Mouse (Mus musculus) stomach, embryonic 14.5 days (tissue): ENCODE measurements at regions not wholly inside any gene's neighbourhood (a gene's known extent, or its start where the extent isn't known, plus 50 kb on each side); places are given as distances from the start of the nearest gene placed in this dataset.

Source experiments
- ATAC-seq: fragments of 200-750 bp; cut with Nextera tagmentation; 2 replicates; pipeline ENCODE4 v1.8.0; 2017; ENCODE audit warnings: low read depth, moderate TSS enrichment; ENCODE audit not compliant: insufficient number of reproducible peaks, insufficient read depth, low FRiP score
- H3K27ac ChIP-seq: fragments of 300-500 bp; sonication (generic); 2 replicates; pipeline ENCODE4 v1.5.1; 2014; ENCODE audit warnings: mild to moderate bottlenecking, low read length, moderate library complexity, mixed read lengths
- H3K27me3 ChIP-seq: fragments of 300-500 bp; sonication (generic); 2 replicates; pipeline ENCODE4 v1.6.1; 2014; ENCODE audit warnings: low read length, control low read depth, mixed read lengths; ENCODE audit not compliant: control insufficient read depth, insufficient read depth
- H3K36me3 ChIP-seq: fragments of 300-500 bp; sonication (generic); 2 replicates; pipeline ENCODE4 v1.6.1; 2014; ENCODE audit warnings: mild to moderate bottlenecking, control low read depth, low read length, moderate library complexity, mixed read lengths; ENCODE audit not compliant: control insufficient read depth, insufficient read depth
- H3K4me1 ChIP-seq: fragments of 300-500 bp; sonication (generic); 2 replicates; pipeline ENCODE4 v1.6.1; 2014; ENCODE audit warnings: low read length, control low read depth, mixed read lengths; ENCODE audit not compliant: control insufficient read depth, insufficient read depth
- H3K4me2 ChIP-seq: fragments of 300-500 bp; sonication (generic); replicated peaks from 2 replicates; pipeline ENCODE4 v1.6.1; 2014; ENCODE audit warnings: low read depth, low read length, control low read depth
- H3K4me3 ChIP-seq: fragments of 300-500 bp; sonication (generic); 2 replicates; pipeline ENCODE4 v1.5.1; 2014; ENCODE audit warnings: low read depth, low read length, control low read depth
- H3K9ac ChIP-seq: fragments of 300-500 bp; sonication (generic); replicated peaks from 2 replicates; pipeline ENCODE4 v1.6.1; 2014; ENCODE audit warnings: low read depth, mild to moderate bottlenecking, control low read depth, low read length, moderate library complexity, mixed read lengths
- H3K9me3 ChIP-seq: fragments of 300-500 bp; sonication (generic); 2 replicates; pipeline ENCODE4 v1.6.1; 2016; ENCODE audit warnings: low read depth, low read length, control low read depth; ENCODE audit not compliant: control insufficient read depth
- WGBS: fragments of 180-500 bp; shearing (Covaris S2); extraction: QIAGEN DNeasy Blood & Tissue Kit; methylation state at CpG from one replicate; pipeline ENCODE4 v1.1.7; 2014; 5-methylcytosine and 5-hydroxymethylcytosine counted together

DNA sequence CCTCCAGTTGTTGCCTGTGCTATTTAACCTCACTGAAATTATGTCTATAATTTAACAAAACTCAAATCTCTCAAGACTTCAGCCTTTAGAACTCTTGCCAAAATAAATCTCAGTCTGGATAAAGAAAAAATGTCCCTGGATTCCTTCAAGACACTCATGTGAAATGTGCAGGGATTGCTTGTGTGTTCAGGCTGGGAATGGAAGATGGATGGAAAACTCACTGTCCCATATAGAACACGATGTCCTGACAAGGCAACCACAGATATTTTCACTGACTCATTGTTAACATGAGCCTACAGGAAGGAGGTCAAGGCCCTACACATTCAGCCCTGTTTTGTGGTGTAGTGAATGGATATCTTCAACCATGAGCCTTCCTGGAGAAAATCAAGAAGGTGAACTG is 160.3 kb upstream of the Gorab start:
- no peak overlapping the region for H3K4me2 ChIP-seq
- no peaks in the 10 kb centered on the region for H3K9me3 ChIP-seq
- H3K27ac ChIP-seq, result no peak overlapping the region
- no peak overlapping the region for H3K9ac ChIP-seq
- no peaks in the 10 kb centered on the region for H3K4me1 ChIP-seq
- 47% methylated on average over 1 of the region's 1 CpGs for WGBS
- ATAC-seq, result no peak
- H3K27me3 ChIP-seq, result no peaks in the 10 kb centered on the region
- H3K4me3 ChIP-seq, result no peak overlapping the region
- no peaks in the 10 kb centered on the region for H3K36me3 ChIP-seq

DNA sequence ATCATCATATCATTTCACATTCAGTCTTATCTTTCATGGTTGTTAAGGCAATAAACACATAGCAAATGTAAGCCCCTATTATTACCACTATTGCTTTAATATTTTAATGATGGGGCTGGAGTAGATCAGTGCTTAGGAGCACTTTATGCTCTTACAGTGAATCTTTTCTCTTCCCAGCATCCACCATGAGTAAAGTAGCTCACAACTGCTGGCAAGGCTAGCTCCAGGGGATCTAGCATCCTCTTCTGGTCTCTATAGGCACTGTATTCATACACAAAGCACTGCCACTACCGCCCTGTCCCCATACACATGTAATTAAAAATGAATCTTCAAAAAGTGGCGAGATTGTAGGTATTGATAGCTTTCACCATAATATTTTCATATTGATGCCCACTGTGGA is 159.6 kb upstream of the Gorab start:
- Histone ChIP-seq H3K36me3 (no peaks in the 10 kb centered on the region), H3K9me3 (no peaks in the 10 kb centered on the region), H3K4me1 (no peaks in the 10 kb centered on the region), H3K9ac (no peak overlapping the region), H3K4me2 (no peak overlapping the region), H3K4me3 (no peak overlapping the region), H3K27me3 (no peaks in the 10 kb centered on the region), H3K27ac (no peak overlapping the region)
- no peak for ATAC-seq
- WGBS, result 82% methylated on average over 2 of the region's 2 CpGs

DNA sequence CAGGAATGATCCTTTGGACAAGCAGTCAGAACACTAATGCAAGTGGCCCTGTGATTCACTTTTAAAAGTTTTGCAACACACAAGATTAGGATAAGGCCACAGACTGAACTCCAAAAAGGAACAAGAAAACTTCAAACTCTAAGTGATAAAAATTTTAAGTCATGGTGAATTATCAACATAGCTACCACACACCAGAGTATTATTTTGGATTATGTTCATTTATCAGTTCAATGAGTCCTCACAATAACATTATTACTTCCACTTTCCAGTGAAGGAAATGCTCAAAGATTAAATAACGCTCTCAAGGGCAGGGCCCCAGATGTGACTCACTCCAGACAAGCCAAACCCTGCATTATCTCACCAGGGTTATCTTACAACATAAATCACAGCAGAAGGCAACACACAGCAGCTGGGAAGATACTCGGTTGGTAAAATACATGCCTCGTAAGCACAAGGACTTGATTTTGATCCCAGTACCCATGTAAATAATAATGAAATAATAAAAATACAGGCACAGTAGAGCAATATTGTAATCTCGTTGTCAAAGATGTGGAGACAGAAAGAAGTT is 158.8 kb upstream of the Gorab start:
- H3K36me3 ChIP-seq, result no peaks in the 10 kb centered on the region
- H3K4me2 ChIP-seq, result no peak overlapping the region
- no peak overlapping the region for H3K27ac ChIP-seq
- WGBS, result 35% methylated on average over 4 of the region's 4 CpGs
- ATAC-seq, result no peak
- no peaks in the 10 kb centered on the region for H3K9me3 ChIP-seq
- H3K9ac ChIP-seq, result no peak overlapping the region
- no peak overlapping the region for H3K4me3 ChIP-seq
- no peaks in the 10 kb centered on the region for H3K27me3 ChIP-seq
- H3K4me1 ChIP-seq, result no peaks in the 10 kb centered on the region

DNA sequence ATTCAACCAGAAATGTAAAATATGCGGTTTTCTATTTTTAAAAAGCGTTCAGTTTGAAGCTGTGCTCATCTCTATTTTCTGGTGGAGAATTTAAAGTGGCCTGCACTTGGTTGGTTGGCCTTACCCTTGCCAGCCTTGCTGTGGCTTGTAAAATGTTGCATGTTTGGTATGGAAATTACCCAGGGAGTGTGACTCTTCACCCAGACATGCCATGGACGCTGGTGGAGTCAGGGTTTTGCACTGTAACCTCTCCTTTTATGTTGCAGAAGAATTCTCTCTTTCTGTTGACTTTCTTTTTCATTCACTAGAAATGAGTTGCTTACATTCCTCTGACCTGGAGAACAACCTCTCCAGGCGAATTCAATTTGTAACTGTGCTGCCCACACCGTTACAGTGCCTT is 157.5 kb upstream of the Gorab start:
- Histone ChIP-seq H3K36me3 (no peaks in the 10 kb centered on the region), H3K9ac (no peak overlapping the region), H3K27ac (no peak overlapping the region), H3K9me3 (no peaks in the 10 kb centered on the region), H3K27me3 (no peaks in the 10 kb centered on the region), H3K4me1 (no peaks in the 10 kb centered on the region), H3K4me3 (no peak overlapping the region), H3K4me2 (no peak overlapping the region)
- no peak for ATAC-seq
- 48% methylated on average over 5 of the region's 5 CpGs for WGBS

DNA sequence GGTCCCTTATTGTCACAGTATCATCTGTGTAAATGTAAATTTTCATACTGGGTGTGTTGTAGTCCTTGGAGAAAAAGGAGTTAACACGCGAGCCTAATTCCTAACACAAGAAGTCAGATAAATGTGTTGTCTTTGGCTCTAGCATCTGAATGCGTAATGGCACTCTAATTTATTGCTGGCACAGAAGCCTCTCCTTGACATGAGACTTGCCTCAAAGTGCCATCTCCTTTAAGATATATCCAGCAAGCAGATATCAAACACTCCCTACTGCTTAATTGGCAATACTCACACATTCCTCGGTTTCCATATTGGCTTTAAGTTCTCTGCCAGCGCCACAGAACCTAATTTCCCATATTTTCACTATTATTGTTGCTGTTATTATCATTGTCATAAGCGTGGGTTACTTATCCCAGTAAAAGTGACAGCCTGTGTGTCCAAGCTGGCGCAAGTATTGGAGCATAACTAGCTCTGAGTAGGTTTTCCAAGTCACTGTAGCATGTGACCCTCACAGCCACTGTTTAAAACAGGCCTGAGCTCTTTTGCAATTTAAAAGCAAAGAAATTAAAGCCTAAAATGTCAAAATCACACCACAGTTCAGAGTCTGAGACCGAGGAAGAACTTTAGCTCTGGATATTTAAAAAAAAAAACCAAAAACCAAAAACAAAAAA is 156.9 kb upstream of the Gorab start:
- Histone ChIP-seq H3K9me3 (no peaks in the 10 kb centered on the region), H3K9ac (no peak overlapping the region), H3K27me3 (no peaks in the 10 kb centered on the region), H3K4me2 (no peak overlapping the region), H3K4me3 (no peak overlapping the region), H3K36me3 (no peaks in the 10 kb centered on the region), H3K27ac (no peak overlapping the region), H3K4me1 (no peaks in the 10 kb centered on the region)
- WGBS, result 88% methylated on average over 8 of the region's 8 CpGs
- no peak for ATAC-seq

DNA sequence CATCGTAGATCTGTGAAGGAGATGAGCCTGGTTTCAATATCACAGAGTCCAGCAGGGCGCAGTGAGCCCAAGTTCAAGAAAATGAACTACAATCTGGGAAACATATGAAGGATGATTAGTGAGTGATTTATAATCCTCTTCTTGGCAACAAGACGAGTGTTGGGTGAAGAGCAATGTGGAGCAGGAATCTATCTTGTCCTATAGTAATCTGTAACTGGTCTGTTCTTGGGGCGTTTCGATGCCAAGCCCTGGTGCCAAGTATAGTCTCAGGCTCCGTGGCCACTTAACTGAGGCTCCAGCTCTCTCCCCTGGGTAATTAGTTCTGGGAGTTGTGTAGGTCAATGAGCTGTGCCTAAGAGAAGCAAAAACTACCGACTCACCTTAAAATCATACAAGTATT is 154.4 kb upstream of the Gorab start:
- Histone ChIP-seq H3K4me1 (no peaks in the 10 kb centered on the region), H3K27ac (no peak overlapping the region), H3K36me3 (no peaks in the 10 kb centered on the region), H3K4me2 (no peak overlapping the region), H3K9me3 (no peaks in the 10 kb centered on the region), H3K9ac (no peak overlapping the region), H3K4me3 (no peak overlapping the region), H3K27me3 (no peaks in the 10 kb centered on the region)
- ATAC-seq, result no peak
- 84% methylated on average over 7 of the region's 7 CpGs for WGBS

DNA sequence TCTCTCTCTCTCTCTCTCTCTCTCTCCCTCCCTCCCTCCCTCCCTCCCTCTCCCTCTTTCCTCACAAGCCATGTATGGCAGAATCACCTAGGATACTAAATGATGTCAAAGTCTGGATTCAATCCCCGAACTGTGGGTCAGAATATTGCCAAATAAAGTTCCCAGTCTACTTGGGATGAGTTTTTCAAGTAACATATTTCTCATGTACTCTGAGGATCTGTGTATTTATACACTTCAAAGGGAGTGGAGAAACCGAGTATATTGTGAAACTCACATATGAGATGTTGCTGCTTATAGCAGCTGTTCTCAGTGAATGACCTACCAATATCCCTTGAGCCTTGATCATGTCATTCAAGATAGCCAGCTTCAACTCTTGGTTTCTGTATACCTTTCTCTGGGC is 151.7 kb upstream of the Gorab start:
- no peak for ATAC-seq
- H3K4me3 ChIP-seq, result no peak overlapping the region
- 66% methylated on average over 2 of the region's 2 CpGs for WGBS

DNA sequence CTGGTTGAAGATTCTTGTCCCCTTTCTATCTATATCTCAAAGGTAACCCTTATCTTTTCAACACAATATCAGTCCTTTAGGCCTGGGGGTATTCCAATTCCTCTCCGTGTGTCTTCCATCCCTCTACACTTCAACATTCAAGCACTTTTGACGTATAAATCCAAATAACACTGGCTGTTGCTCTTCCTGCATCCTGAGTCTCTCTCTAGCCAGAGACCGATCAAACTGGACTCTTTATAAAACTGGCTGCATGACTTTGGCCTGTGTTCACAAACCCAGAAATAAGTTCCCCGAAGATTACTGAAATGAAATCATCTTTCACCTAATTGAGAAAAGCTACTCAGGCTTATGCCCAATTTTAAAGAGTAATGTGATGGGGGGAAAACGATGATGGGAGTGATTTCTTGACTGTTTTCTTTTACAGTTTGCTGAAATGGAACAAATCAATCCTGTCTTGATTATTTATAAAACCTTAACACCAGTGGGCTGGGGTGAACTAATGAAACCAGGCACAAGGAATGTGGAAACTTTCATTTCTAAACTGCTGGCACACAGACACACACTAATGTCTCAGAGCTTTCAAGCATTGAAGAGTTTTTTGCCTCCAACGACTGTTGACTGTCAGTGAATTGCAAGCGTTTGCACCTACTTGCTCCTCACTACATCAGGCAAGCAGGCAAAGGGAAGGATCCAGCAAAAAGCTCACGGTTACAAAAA is 135.5 kb upstream of the Gorab start:
- Histone ChIP-seq H3K4me2 (no peak overlapping the region), H3K4me1 (no peaks in the 10 kb centered on the region), H3K9ac (no peak overlapping the region), H3K9me3 (no peaks in the 10 kb centered on the region), H3K27me3 (no peaks in the 10 kb centered on the region), H3K36me3 (no peaks in the 10 kb centered on the region), H3K4me3 (no peak overlapping the region), H3K27ac (no peak overlapping the region)
- WGBS, result 62% methylated on average over 8 of the region's 8 CpGs
- no peak for ATAC-seq

More for the DNA sequence above, 151.7 kb upstream of the Gorab start:
- Histone ChIP-seq H3K36me3 (no peaks in the 10 kb centered on the region), H3K9ac (no peak overlapping the region), H3K9me3 (no peaks in the 10 kb centered on the region), H3K4me2 (no peak overlapping the region), H3K27me3 (no peaks in the 10 kb centered on the region), H3K27ac (no peak overlapping the region), H3K4me1 (no peaks in the 10 kb centered on the region)
